In the genomic region with DNA sequence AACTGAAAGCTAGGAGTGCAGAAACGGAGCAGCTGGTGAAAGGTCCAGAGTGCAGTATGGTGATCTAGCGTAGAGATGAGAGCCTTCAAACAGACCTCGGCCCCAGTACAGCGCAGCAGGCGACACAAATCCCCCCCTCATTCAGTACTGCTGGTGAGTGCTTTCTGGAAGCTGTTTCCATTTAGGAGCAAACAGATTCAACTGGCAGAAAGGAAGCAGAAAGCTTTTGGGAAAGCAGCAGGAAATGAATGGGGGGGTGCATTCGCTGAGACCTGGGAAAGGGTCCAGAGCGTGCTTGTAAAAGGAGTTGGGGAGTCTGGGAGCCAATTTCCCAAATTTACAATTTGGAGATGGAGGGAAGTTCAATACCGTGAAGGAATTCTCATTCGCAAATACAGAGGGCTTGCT, we compare ENCODE assay signal across 11 mouse cellular contexts.
DNase-seq lines count a peak whose midpoint lies in the region; ATAC-seq and TF ChIP-seq lines count a peak whose summit lies in the region.
"Had no signal": no experiment of that assay in that cellular context is flagged by ENCODE, and none has a peak within 500 bp of the region (broad histone marks: within the 10 kb centered on the region; RNA-seq: fewer than 3 reads in every experiment).

No protein-coding gene starts in this region.

- H3K27me3 ChIP-seq in heart, postnatal 0 days (ENCODE audit: control insufficient read depth, insufficient read depth, low read length), result no peaks in the 10 kb centered on the region
- no peaks in the 10 kb centered on the region for H3K27me3 ChIP-seq in neural tube, embryonic 11.5 days (ENCODE audit: control insufficient read depth, insufficient read depth, low read length)
- H3K27me3 ChIP-seq in intestine, embryonic 16.5 days (replicated peaks; ENCODE audit: control insufficient read depth, insufficient read depth, low read length), result no peaks in the 10 kb centered on the region
- no peaks in the 10 kb centered on the region for H3K27me3 ChIP-seq in stomach, embryonic 16.5 days (ENCODE audit: control insufficient read depth, insufficient read depth, low read length)
- H3K27me3 ChIP-seq in thymus, adult 2 months (ENCODE audit: control insufficient read depth, insufficient read depth, low read length), result no peaks in the 10 kb centered on the region

- no peak for DNase-seq in heart, postnatal 0 days (ENCODE audit: low spot score)
- no peak for DNase-seq in heart, postnatal 25 days (ENCODE audit: low spot score)
- peak; percentile 45 for DNase-seq in neural tube, embryonic 11.5 days (ENCODE audit: low spot score)
- DNase-seq in neural tube, embryonic 10.5 days (ENCODE audit: extremely low spot score, low spot score), result no peak
- DNase-seq in layer of hippocampus, postnatal 36 days, result no peak
- no peak for DNase-seq in thymus, adult 2 months
- DNase-seq: cerebellum, adult 8-10 months; right cerebral cortex, postnatal 14 days had no signal

- peak overlapping the region; percentile 25; the same call in 1 of the 2 replicates for H3K4me2 ChIP-seq in heart, postnatal 0 days (ENCODE audit: low read depth, low read length)
- no peak overlapping the region for H3K4me2 ChIP-seq in neural tube, embryonic 11.5 days (ENCODE audit: low read depth)
- peak overlapping the region; percentile 15; the same call in 1 of the 2 replicates for H3K4me2 ChIP-seq in intestine, embryonic 16.5 days (ENCODE audit: low read depth, low read length)
- H3K4me2 ChIP-seq in stomach, embryonic 16.5 days (ENCODE audit: low read depth, low read length), result peak overlapping the region; percentile 9; the same call in 1 of the 2 replicates

- 0 out of 2 replicates have a peak overlapping the region, but pooled peaks have one; percentile 31 for H3K27ac ChIP-seq in heart, postnatal 0 days (ENCODE audit: low read depth)
- no peak overlapping the region for H3K27ac ChIP-seq in neural tube, embryonic 11.5 days (ENCODE audit: low read depth, low read length)
- peak overlapping the region; percentile 17; the same call in 1 of the 2 replicates for H3K27ac ChIP-seq in intestine, embryonic 16.5 days (ENCODE audit: low read length)
- peak overlapping the region; percentile 61 for H3K27ac ChIP-seq in stomach, embryonic 16.5 days (ENCODE audit: low read length)
- H3K27ac ChIP-seq in thymus, adult 2 months (ENCODE audit: control insufficient read depth, insufficient read depth, low read length), result no peak overlapping the region
- H3K27ac ChIP-seq: macrophage had no signal

- no peak for ATAC-seq in heart, postnatal 0 days (ENCODE audit: insufficient read depth, low read depth)
- ATAC-seq in neural tube, embryonic 11.5 days (ENCODE audit: insufficient read depth, low FRiP score, low TSS enrichment), result no peak
- ATAC-seq in intestine, embryonic 16.5 days, result no peak
- no peak for ATAC-seq in stomach, embryonic 16.5 days (ENCODE audit: insufficient read depth, low FRiP score)

- 0 out of 2 replicates have a peak, but pooled peaks cover 5% of the 10 kb centered on the region for H3K36me3 ChIP-seq in heart, postnatal 0 days (replicated peaks; ENCODE audit: control insufficient read depth, insufficient read depth, low read length)
- no peaks in the 10 kb centered on the region for H3K36me3 ChIP-seq in neural tube, embryonic 11.5 days (ENCODE audit: control insufficient read depth, insufficient read depth, low read length)
- H3K36me3 ChIP-seq in intestine, embryonic 16.5 days (ENCODE audit: control insufficient read depth, insufficient read depth, low read length), result no peaks in the 10 kb centered on the region
- H3K36me3 ChIP-seq in stomach, embryonic 16.5 days (ENCODE audit: control insufficient read depth, insufficient read depth, low read length), result no peaks in the 10 kb centered on the region
- H3K36me3 ChIP-seq in thymus, adult 2 months (ENCODE audit: control insufficient read depth, insufficient read depth, low read length), result no peaks in the 10 kb centered on the region

- H3K9ac ChIP-seq in heart, postnatal 0 days (replicated peaks; ENCODE audit: low read depth, low read length), result no peak overlapping the region
- no peak overlapping the region for H3K9ac ChIP-seq in neural tube, embryonic 11.5 days (ENCODE audit: low read length)
- no peak overlapping the region for H3K9ac ChIP-seq in intestine, embryonic 16.5 days (ENCODE audit: low read depth, low read length)
- peak overlapping the region; percentile 40; the same call in 1 of the 2 replicates for H3K9ac ChIP-seq in stomach, embryonic 16.5 days (ENCODE audit: low read length)

- TF ChIP-seq POLR2A in thymus, adult 2 months (IDR thresholded peaks at IDR 0.05; ENCODE audit: control insufficient read depth, extremely low read depth, insufficient read depth, low read length, poor library complexity), result no peak

- WGBS in heart, postnatal 0 days, result 36% methylated on average over 9 of the region's 9 CpGs
- WGBS in neural tube, embryonic 11.5 days, result 15% methylated on average over 9 of the region's 9 CpGs
- WGBS in intestine, embryonic 16.5 days, result 34% methylated on average over 9 of the region's 9 CpGs
- 37% methylated on average over 9 of the region's 9 CpGs for WGBS in stomach, embryonic 16.5 days
- 91% methylated on average over 9 of the region's 9 CpGs for WGBS in thymus, adult 2 months

- H3K4me3 ChIP-seq in heart, postnatal 0 days (ENCODE audit: low read depth, low read length), result no peak overlapping the region
- no peak overlapping the region for H3K4me3 ChIP-seq in neural tube, embryonic 11.5 days (ENCODE audit: low read depth, low read length)
- H3K4me3 ChIP-seq in intestine, embryonic 16.5 days (ENCODE audit: low read length), result no peak overlapping the region
- H3K4me3 ChIP-seq in stomach, embryonic 16.5 days (replicated peaks; ENCODE audit: low read length), result no peak overlapping the region
- no peak overlapping the region for H3K4me3 ChIP-seq in thymus, adult 2 months (ENCODE audit: control insufficient read depth, insufficient read depth, low read length)

- no peak for TF ChIP-seq CTCF in heart, postnatal 0 days (IDR thresholded peaks at IDR 0.05; ENCODE audit: low read depth)
- no peak for TF ChIP-seq CTCF in thymus, adult 2 months (IDR thresholded peaks at IDR 0.05; ENCODE audit: borderline replicate concordance, control insufficient read depth, extremely low read depth, insufficient read depth, low read length, poor library complexity)

- intact Hi-C loops in heart, postnatal 25 days (cut with DNase I), result no loop called here

- TF ChIP-seq EP300 in heart, postnatal 0 days (IDR thresholded peaks at IDR 0.05; ENCODE audit: low read depth), result no peak

- peaks cover 54% of the 10 kb centered on the region for H3K4me1 ChIP-seq in heart, postnatal 0 days (ENCODE audit: control insufficient read depth, insufficient read depth)
- peaks cover 11% of the 10 kb centered on the region for H3K4me1 ChIP-seq in neural tube, embryonic 11.5 days (ENCODE audit: control insufficient read depth, insufficient read depth, low read length)
- peaks cover 21% of the 10 kb centered on the region for H3K4me1 ChIP-seq in intestine, embryonic 16.5 days (ENCODE audit: control insufficient read depth, insufficient read depth, low read length)
- H3K4me1 ChIP-seq in stomach, embryonic 16.5 days (ENCODE audit: control insufficient read depth, insufficient read depth, low read length), result peaks cover 59% of the 10 kb centered on the region
- no peaks in the 10 kb centered on the region for H3K4me1 ChIP-seq in thymus, adult 2 months (replicated peaks; ENCODE audit: control insufficient read depth, insufficient read depth, low read length)

- no peaks in the 10 kb centered on the region for H3K9me3 ChIP-seq in heart, postnatal 0 days (replicated peaks; ENCODE audit: control insufficient read depth, low read length)
- H3K9me3 ChIP-seq in neural tube, embryonic 11.5 days (ENCODE audit: control insufficient read depth, low read length), result no peaks in the 10 kb centered on the region
- no peaks in the 10 kb centered on the region for H3K9me3 ChIP-seq in intestine, embryonic 16.5 days (ENCODE audit: control insufficient read depth, low read length)
- no peaks in the 10 kb centered on the region for H3K9me3 ChIP-seq in stomach, embryonic 16.5 days (replicated peaks; ENCODE audit: control insufficient read depth, low read length)

Comparison
In these comparisons a context has a peak if more than half of its experiments do, and no peak if none do; other contexts are left out.
1. H3K27ac ChIP-seq: peak in heart, postnatal 0 days (single experiment), intestine, embryonic 16.5 days (single experiment) and stomach, embryonic 16.5 days (single experiment); none in neural tube, embryonic 11.5 days (single experiment) and thymus, adult 2 months (single experiment).